Mouse (Mus musculus): ENCODE measurements around the gene Slc35b2.

The Slc35b2 gene

DNA sequence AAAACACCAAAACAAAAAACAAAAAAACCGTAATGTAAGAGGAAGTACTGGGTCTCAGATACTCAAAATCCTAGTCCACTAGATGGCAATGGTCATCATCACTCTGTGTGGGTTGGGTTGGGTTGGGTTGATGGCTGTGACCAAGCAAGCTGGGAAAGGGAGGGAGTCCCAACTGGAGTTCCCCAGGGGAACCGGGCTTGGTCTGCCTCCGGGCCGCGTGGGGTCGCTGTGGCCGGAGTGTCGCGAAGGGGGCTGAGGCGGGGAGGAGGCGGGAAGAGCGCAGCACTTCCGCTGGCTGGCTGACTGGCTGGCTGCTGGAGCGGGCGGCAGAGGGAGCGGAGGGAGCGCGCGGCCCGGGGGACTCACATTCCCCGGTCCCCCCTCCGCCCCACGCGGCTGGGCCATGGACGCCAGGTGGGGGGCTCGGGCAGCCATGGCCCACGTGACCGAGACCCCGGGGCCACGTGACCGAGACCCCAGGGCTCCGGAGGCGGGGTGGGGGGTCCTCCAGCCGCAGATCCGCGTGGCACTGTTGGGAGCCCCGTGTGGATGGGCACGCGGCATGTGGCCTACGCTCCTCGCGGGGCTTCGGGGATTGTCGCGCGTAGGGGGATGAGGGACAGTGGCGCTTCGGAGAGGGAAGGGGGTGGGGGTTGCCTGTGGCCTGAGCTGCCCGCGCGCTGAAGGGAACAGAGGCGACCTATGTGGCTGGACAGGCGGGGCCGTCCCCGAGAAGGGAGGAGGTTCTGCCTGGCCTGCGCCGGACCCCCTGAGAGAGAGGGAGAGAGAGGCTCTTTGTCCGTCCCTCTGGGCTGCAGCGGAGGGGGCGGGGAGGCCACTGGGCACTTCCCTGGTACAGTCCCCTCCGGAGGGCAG is at the start of gene Slc35b2:
Gene Slc35b2 (plus strand): TSS at position 220 of the 876 bp plus-strand sequence.
- peak; percentile 91 for DNase-seq (ENCODE audit: low read depth, low spot score)

DNA sequence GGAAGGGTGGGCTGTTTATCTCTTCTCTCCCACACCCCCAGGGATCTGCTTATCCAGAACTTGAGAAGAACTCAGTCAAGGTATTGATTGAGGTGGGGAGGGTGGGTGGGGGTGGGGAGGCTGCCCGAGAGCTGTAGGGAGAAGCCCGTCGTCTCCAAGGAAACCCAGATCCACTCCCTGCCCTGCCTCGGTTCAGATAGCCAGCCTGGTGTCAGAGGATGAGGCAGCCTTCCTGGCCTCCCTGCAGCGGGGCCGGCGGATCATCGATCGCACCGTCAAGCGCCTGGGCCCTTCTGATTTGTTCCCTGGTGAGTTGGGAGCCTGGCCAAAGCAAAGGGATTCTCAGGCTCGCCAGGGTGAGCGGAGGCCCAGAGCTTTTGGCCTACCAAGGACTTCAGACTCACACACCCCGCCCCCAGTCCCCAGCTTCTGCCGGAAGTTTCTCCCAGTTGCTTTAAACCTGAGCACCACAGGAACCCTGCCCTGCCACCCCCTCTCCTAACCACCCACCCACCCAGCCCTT is 48.4 kb upstream of the Slc35b2 start:
- DNase-seq (ENCODE audit: low read depth, low spot score), result no peak

DNA sequence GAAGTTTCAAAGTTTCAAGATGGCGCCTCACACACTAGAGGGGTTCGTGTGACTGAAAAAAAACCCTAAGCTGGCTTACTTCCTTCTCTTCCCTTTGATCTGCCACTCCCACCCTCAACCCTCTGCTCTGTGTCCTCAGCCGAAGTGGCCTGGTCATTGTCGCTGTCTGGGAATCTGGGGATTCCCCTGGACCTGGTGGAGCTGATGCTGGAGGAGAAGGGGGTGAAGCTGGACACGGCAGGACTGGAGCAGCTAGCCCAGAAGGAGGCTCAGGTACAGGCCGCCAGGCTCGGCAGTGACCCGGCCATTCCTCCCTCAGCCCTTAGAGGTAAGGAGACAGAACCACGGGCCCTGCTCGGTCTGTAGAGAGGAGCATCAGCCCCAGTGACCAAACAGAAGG is 47.9 kb upstream of the Slc35b2 start:
- no peak for DNase-seq (ENCODE audit: low read depth, low spot score)

DNA sequence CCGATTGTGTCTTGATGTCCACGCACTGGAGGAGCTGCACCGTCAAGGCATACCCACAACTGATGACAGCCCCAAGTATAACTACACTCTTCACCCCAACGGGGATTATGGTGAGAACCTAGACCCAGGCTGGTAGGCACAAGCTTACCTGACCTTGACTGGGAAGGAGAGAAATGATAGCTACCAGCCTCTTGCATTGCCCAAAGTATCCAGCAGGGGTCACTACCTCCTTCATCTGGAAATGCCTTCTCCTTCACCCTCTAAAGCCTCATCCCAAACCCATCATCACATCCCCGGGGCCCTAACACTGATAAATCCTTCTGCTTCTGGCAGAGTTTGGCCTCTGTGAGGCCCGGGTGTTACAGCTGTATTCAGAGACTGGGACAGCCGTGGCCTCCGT is 47.2 kb upstream of the Slc35b2 start:
- DNase-seq (ENCODE audit: low read depth, low spot score), result peak; percentile 48

DNA sequence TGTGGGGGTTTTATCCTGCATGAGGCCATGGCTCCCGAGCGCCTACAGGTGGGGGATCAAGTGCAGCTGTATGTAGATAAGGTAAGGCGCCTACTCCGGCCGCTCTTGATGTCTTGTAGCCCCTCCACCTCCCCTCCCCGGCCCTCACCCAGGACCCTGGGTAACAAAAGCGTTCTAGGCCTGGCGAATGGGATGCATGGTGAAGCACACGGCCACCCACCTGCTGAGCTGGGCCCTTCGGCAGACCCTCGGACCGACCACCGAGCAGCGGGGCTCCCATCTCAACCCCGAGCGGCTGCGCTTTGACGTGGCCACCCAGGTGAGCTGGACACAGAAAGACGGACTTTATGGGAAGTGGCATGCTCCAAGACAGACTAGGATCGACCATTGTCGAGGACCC is 46.5 kb upstream of the Slc35b2 start:
- no peak for DNase-seq (ENCODE audit: low read depth, low spot score)

DNA sequence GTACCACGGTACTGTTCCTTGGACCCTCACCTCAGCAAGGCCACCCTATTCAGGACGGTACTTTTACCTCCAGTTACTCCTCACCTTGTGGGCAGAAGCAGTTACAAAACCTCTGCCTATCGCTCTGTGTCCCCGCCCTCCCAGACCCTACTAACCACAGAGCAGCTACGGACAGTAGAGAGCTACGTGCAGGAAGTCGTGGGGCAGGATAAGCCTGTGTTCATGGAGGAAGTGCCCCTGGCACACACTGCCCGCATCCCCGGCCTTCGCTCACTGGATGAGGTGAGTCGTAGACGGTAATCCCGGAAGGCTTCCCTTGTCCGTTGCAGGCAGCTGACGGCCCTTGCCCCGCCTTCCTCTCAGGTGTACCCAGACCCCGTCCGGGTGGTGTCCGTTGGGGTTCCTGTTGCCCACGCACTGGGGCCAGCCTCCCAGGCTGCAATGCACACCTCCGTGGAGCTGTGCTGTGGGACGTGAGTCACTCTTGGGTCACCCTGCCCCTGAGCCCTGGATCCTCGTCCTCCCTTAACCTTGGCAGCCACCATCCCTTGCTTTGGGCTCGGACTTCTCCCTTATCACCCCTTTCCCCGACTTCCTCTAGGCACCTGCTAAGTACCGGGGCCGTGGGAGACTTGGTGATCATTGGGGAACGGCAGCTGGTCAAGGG is 46.0 kb upstream of the Slc35b2 start:
- no peak for DNase-seq (ENCODE audit: low read depth, low spot score)

DNA sequence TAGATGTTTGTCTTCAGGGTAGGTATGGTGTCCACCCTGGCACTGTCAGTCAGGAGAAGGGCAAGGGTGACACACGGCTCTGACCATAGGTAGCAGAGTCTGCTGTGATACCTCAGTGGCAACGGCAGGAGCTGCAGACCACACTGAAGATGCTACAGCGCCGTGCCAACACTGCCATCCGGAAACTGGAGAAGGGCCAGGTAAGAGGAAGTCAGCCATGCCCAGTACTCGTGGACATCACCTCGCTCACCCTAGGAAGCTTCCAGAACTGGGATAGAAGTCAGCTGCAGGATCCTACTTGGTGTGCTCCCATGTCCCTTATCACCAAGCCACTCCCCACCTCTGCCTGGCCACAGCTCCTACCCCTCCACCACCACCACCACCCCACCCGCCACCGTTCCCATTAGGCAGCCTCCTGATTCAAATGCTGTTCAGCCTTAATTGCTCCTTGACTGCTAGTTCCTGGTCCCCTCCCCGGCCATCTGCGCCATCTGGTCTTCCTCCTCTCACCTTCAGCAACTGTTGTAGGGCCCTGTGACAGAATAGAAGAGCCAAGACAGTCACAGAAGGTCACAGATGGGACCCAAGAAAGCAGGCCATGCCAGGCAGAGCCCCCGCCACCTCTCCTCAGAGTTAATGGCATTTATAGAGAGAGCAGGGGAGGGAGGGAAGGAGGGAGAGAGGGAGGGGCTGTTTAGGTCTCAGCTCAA is 44.8 kb upstream of the Slc35b2 start:
- no peak for DNase-seq (ENCODE audit: low read depth, low spot score)

DNA sequence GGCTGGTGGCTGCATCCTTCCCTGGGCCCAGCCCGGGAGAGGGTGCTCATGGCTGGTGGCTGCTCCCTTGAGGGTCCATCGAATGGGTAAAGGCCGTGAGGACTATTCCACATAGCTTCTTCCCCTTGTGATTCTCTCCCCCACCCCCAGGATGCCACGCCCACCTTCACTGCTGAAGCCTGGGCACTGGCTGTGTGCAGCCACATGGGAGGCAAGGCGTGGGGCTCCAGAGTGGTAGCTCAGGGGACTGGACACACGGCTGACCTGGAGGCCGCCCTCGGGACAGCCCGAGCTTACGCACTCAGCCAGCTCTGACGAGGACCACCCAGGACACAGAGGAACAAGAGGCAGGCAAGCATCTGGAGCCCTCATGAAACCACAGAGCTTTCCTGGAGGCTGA is 43.5 kb upstream of the Slc35b2 start:
- no peak for DNase-seq (ENCODE audit: low read depth, low spot score)

DNA sequence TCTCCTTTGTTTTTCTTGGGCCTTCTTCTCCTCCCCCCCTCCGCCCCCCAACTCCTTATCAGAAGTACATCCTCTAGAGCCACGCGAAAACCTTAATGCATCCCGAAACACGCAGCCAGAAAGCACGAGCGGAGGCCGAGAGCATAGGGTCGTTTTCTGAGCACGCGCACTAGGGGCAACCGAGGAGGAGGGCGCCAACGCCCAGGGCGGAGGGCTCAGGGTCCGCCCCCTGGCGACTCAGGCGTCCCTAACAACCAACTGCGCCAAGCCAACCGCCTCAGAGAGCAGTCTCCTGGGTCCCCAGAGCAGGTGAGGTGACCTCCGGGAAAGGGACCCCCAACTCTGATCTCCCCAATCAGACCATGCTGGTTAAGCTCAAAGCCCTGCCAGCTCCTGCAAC is 40.4 kb upstream of the Slc35b2 start, which contains the start of gene Tcte1:
Gene Tcte1 (plus strand): TSS at position 172 of the 400 bp plus-strand sequence.
- DNase-seq (ENCODE audit: low read depth, low spot score), result no peak

DNA sequence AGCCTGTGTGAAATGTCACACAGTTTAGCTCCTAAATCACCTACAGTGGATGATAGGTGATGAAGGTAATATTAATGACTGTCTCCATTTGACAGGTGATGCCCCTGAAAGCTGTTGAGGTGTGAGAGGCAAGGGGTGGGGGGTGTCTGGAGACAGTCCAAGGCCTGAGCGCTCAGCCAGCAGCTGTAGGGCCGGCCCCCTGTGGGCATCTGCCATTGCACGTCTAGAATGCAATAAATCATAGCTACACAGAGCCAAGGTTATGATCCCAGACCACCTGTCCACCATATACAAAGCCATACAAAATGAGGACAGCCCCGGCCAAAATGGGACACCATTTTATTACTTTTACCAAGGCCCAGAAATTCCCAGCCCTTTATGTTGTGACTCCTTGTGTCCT is 38.7 kb upstream of the Slc35b2 start:
- DNase-seq (ENCODE audit: low read depth, low spot score), result no peak

DNA sequence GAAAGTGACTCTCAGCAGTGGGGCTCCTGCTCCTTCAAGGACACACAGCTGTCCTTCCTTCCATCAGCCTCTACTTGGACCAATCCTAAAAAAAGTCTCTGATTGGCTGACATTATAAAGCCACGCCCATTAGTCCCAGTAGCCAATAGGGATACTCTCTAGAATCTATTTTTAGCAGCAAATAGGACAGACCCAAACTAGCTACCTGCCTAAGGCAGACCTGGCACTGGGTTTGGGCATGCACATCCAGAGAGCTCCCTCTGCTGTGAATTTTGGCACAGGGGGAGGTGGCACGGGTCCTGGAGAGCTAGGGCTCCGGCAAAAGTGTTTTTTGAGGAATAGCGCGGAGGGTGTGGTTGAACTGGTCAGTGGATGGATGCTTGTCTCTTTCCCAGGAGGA is 37.1 kb upstream of the Slc35b2 start:
- DNase-seq (ENCODE audit: low read depth, low spot score), result no peak

DNA sequence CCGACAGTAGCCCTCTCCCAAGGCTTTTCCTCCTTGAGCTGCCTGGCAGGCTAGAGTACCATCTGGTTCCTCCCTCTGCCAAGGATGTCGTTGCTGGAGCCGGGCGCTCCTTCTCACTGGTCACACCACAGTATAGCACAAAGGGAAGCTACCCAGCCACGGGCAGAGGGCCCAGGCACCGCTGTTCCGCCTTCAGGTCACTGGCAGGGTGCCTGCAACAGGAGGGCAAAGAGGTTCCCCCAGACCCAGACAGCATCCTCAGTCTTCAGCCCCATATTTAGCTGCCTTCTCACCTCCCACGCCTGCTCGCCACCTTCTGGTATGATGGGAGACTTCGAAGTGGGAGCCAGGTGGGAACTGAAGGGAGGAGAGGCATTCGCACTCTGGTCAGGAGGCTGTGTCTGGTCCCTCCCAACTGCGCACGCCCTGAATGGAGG is 33.3 kb upstream of the Slc35b2 start:
- DNase-seq (ENCODE audit: low read depth, low spot score), result no peak

DNA sequence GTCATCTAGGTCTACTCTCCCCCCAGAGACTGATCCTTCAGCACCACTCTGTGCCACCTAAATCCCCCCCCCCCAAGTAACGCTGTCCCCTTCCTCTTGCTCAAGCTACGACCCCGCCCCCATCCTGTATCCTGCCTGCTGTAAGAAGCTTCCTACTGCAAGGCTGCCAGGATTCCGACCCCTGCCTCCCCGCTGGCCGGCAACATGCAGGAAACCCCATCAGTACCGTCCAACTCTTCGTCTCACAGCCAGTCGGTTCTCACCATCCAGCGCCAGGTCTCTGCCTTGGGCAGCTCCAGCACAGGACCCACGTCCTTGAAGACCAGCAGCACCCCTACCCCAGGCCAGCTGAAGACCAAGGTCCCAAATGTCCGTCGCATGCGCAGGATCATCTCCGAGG is 30.8 kb upstream of the Slc35b2 start:
- no peak for DNase-seq (ENCODE audit: low read depth, low spot score)

DNA sequence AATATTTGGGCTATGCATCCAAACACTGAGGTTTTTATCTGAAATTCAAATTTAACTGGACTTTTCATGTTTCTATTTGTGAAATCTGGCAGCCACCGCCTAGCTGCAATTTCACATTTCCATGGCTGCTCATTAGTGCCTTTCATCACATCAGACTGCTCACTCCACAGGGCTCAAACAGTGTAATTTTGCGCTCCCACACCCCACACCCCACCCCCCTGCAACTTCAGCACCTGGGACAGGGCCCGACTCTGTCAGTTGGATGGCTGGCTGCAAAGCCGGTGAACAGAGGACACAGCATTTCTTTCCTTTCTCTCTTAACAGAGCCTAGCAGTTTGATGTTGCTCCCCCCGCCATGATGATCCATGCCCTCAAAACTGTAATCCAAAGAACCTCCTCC is 27.4 kb upstream of the Slc35b2 start:
- DNase-seq (ENCODE audit: low read depth, low spot score), result no peak

DNA sequence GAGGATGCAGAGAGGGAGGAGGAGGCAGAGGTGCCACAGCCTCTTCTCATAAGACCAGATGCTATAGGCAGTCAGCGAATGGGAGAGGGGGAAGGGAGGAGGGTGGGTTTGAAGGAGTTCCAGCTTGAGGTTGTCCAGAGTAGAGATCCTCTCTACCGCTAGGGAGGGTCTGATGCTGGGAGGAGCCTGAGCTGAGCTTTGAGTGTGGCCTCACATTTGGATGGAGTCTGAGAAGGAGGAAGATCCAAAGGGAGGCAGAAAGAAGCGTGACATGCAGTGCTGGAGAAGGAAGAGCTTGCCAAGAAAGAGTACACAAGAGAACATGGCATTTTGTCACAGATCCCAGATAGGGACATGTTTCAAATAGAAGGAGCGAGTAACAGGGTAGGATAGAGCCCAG is 25.3 kb upstream of the Slc35b2 start:
- no peak for DNase-seq (ENCODE audit: low read depth, low spot score)

DNA sequence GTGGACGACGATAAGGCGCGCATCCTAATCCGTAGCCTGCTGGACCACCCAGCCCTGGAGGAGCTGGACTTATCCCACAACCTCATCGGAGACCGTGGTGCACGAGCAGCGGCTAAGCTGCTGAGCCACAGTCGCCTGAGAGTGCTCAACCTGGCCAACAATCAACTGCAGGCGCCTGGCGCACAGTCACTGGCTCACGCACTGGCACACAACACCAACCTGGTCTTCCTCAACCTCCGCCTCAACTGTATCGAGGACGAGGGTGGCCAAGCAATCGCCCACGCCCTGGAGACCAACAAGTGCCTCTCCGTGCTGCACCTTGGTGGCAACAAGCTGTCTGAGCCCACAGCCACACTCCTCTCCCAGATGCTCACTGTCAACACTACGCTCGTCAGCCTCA is 24.0 kb upstream of the Slc35b2 start:
- no peak for DNase-seq (ENCODE audit: low read depth, low spot score)

DNA sequence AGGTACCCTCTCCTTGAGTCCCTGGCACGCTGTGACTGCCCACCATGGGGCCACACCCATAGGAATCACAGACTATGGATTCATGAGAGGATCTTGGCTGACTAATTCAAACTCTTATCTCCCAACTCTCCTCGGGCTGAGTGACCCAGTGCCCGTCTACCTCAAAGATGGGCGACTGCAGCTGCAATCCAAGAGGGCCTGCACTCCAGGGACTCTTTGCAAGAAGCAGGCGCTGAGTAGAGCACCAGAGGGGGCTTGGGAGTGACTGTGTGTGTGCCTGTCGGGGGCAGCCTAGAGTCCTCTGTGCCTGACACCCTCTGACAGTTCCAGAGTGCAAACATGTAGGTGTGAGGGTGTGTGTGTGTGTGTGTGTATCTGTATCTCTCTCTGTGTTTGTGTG is 21.5 kb upstream of the Slc35b2 start:
- DNase-seq (ENCODE audit: low read depth, low spot score), result no peak

DNA sequence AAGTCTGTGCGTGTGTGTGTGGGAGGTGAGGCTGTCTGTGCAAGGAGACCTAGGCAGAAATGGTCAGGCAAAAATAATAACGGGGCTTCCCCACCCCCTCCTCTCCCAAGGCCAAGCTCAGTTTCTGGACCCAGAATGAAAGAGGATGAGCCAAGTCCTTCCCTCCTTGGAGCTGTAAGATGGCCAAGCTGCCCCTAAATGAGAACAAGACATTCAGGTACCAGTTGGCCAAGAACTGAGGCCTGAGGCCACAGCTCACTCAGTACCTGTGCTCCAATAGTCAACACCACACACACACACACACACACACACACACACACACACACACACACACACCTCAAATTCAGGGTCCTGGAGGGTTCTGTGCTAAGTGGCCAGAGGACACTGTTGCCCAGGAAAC is 21.0 kb upstream of the Slc35b2 start:
- DNase-seq (ENCODE audit: low read depth, low spot score), result no peak

DNA sequence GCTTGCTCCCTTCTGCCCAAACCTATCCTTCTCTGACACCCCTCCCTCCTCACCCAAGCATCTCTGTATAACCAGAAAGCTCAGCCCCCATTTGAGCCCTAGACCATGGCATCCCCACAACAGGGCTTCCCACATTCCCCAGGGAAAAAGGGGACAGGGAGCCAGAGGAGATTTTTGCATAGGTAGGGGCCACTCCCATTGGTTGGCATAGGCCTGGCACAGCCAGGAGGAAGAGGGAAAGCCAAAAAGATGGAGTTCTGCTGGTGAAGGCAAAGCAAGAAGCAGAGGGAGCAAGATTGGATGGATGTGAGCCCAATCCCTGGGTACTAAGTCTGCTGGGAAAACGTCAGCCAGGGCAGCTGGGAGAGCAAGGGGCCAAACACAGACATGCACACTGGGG is 20.6 kb upstream of the Slc35b2 start:
- DNase-seq (ENCODE audit: low read depth, low spot score), result no peak

DNA sequence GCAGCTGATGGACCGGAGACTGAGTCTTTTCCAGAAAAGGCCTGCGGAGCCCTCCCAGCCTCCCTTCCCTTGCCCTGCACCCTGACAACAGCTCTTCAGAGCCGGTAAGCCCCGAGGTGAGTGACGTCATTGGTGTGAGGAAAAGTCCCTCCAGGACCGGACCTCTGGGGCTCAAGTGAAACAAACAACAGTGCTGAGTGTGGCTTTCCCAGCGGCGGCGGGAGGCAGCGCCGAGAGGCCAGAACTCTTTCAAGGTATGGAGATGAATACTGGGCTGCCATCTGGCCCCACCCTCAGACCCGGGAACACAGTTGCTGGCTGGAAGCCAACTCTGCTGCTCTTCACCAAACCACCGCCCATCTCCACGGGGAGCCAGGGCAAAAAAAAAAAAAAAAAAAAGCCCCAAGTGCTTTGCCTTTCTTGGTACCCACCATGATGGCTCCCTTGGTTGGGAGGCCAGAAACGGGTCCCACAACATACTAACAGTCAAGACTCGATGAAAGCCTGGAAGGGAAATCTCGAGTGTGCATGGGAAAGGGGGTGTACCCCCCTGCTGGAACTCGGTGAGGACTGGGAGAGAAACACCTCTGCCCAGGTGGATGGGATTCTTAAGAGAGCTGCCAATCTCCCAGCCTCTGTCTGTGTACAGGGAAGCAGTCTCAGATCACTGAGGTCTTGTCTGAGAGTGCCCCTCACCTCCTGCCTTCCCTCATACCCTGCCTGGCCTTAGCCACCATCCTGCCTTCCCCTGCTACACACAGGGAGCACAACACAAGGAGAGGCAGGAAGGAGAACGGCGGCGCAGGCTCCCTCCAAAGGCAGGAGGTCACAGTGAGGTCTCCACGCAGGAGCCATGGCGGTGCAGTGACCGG is 19.4 kb upstream of the Slc35b2 start:
- no peak for DNase-seq (ENCODE audit: low read depth, low spot score)

DNA sequence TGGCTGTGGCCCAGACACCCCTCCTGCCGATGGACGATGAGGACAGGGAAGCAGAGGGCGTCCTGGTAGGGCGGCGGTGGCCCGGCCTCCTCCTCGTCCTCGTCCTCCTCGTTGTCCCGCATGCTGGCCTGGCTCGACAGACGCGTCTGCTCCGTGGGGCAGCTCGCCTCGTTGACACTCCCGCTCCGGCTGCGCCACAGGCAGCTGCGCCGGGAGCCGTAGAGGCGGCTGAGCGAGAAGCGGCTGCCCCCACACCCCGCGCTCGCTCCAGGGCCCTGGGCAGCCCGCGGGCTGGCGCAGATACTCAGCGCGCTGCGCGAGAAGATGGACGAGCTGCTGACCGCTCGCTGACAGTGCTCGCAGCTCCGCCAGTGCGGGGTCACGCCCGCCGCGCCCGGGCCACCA is 18.8 kb upstream of the Slc35b2 start:
- DNase-seq (ENCODE audit: low read depth, low spot score), result no peak
